In genomic region chr9:56332774-56333173, GRCm38 (mm10) we compare ENCODE assay signal across 20 mouse cellular contexts.
A peak's percentile ranks its signal among the peaks of the same experiment; 100 is the strongest.
DNase-seq lines count a peak whose midpoint lies in the region; ATAC-seq and TF ChIP-seq lines count a peak whose summit lies in the region.
"Had no signal": no experiment of that assay in that cellular context is flagged by ENCODE, and none has a peak within 500 bp of the region (broad histone marks: within the 10 kb centered on the region; RNA-seq: fewer than 3 reads in every experiment).

No protein-coding gene starts in this region.

- H3K4me1 ChIP-seq in liver, adult 2 months (ENCODE audit: control insufficient read depth, insufficient read depth, low read length): peaks cover 6% of the 10 kb centered on the region; the same call in 1 of the 2 replicates
- no peaks in the 10 kb centered on the region for H3K4me1 ChIP-seq in liver, embryonic 11.5 days (replicated peaks; ENCODE audit: control insufficient read depth, insufficient read depth, low read length)

- H3K36me3 ChIP-seq in liver, adult 2 months (ENCODE audit: control insufficient read depth, insufficient read depth, low read length): no peaks in the 10 kb centered on the region
- no peaks in the 10 kb centered on the region for H3K36me3 ChIP-seq in liver, embryonic 11.5 days (ENCODE audit: control insufficient read depth, insufficient read depth, low read length)
- H3K36me3 ChIP-seq: G1E had no signal

- H3K4me2 ChIP-seq in liver, embryonic 11.5 days: no peak overlapping the region

- H3K27ac ChIP-seq in liver, adult 2 months (replicated peaks; ENCODE audit: insufficient read depth, low read depth, low read length): no peak overlapping the region
- no peak overlapping the region for H3K27ac ChIP-seq in liver, embryonic 11.5 days (ENCODE audit: low read depth, low read length)

- DNase-seq in liver, adult 2 months (ENCODE audit: extremely low read depth, low read depth, low spot score): peak; percentile 83
- DNase-seq in liver, embryonic 11.5 days (ENCODE audit: low spot score): no peak
- DNase-seq in 416B (ENCODE audit: low read depth): peak; percentile 39
- no peak for DNase-seq in thymus, postnatal 25 days
- DNase-seq: adrenal gland, adult 2 months; adrenal gland, adult 8-10 months; adrenal gland, postnatal 10 days; adrenal gland, postnatal 14 days; adrenal gland, postnatal 25 days; adrenal gland, postnatal 36 days; B cell, adult 2 months; cerebellum, adult 11 months; cerebellum, adult 11-12 months; cerebellum, adult 18-20 months; cerebellum, adult 2 months had no signal

- TF ChIP-seq POLR2A in liver, adult 2 months (IDR thresholded peaks at IDR 0.05; ENCODE audit: extremely low read depth, insufficient read depth, low read length): no peak

- no peaks in the 10 kb centered on the region for H3K27me3 ChIP-seq in liver, adult 2 months (ENCODE audit: control insufficient read depth, insufficient read depth, low read length)
- no peaks in the 10 kb centered on the region for H3K27me3 ChIP-seq in liver, embryonic 11.5 days (replicated peaks; ENCODE audit: control insufficient read depth, insufficient read depth, low read length)
- H3K27me3 ChIP-seq: CH12.LX, Patski had no signal

- TF ChIP-seq CTCF in liver, adult 2 months (IDR thresholded peaks at IDR 0.05; ENCODE audit: low read depth, low read length): no peak

- H3K79me2 ChIP-seq in liver, adult 2 months (ENCODE audit: control insufficient read depth, insufficient read depth, low read length): no peaks in the 10 kb centered on the region; the same call in 1 of the 2 replicates

- ATAC-seq in liver, embryonic 11.5 days (replicated peaks; ENCODE audit: low FRiP score): no peak
- ATAC-seq: activated CD4-positive, CD25-positive, alpha-beta regulatory T cell, adult 4 months; CD4-positive, CD25-positive, alpha-beta regulatory T cell, adult 4 months; Patski had no signal

- H3K4me3 ChIP-seq in liver, adult 2 months (ENCODE audit: insufficient read depth, low read depth, low read length): no peak overlapping the region
- no peak overlapping the region for H3K4me3 ChIP-seq in liver, embryonic 11.5 days (ENCODE audit: low read depth, low read length)

- H3K9ac ChIP-seq in liver, adult 2 months (ENCODE audit: low read depth, low read length): no peak overlapping the region
- H3K9ac ChIP-seq in liver, embryonic 11.5 days (ENCODE audit: low read depth, low read length): no peak overlapping the region

- no peaks in the 10 kb centered on the region for H3K9me3 ChIP-seq in liver, embryonic 11.5 days (ENCODE audit: control insufficient read depth, low read length)
- H3K9me3 ChIP-seq: G1E had no signal

Comparison
In these comparisons a context has a peak if more than half of its experiments do, and no peak if none do; other contexts are left out.
1. DNase-seq: peak in liver, adult 2 months (single experiment) and 416B (single experiment); none in liver, embryonic 11.5 days (single experiment) and thymus, postnatal 25 days (single experiment).